Mouse (Mus musculus) urinary bladder, adult 2 months (tissue): Measurements from ENCODE around the gene Cldn18. TPM values are rescaled to one million over a fixed set of nuclear protein-coding genes. Genes with fewer than 3 reads are reported as not detected.
A peak's percentile ranks its signal among the peaks of the same experiment; 100 is the strongest.

ENCODE experiments used
- DNase-seq: peaks from one replicate; pipeline ENCODE4 v3.0.0; 2022; ENCODE audit warnings: low spot score
- polyA plus RNA-seq: library from polyadenylated mRNA; depleted of rRNA; stranded (reverse); fragments of >200 nt; gene quantifications from 2 replicates; pipeline ENCODE4 v1.2.3, GENCODE M21; 2012; rRNA removed

Gene Cldn18
- polyA plus RNA-seq, 1 experiment, result not detected

- no peak for DNase-seq
These were observed 32.0 kb downstream of the Cldn18 start for GRCm38 (mm10) chr9:99685061-99685521.

DNA sequence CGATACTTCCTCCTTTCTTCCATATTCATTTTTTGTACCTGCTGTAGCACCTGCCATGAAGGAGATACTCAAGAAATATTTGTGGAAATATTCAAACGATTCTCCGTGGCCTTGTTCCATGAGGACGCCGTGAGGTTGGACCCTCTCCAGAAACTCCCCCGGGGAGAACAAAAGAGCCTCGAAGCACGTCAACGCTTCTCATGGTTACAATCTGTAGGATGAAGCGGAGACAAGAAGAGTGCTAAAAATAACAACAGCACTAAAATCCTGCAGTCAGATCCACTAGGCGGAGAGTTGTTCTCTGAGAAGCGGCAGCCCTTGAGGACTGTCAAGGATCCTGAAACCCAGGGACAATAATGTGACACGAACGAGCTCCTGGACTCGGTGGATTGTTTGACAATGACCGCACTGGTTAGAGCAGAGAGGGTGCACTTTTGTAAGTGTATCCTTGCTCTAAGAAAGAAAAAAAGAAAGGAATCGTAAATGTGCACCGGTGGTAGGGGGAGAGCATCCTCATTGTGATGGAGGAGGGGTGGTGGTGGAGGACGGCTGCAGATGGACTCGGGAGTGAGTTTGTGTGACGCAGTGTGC is 35.0 kb downstream of the Cldn18 start:
- no peak for DNase-seq

GRCm38 (mm10) chr9:99675714-99676113 is 41.4 kb downstream of the Cldn18 start:
- DNase-seq, result no peak

DNA sequence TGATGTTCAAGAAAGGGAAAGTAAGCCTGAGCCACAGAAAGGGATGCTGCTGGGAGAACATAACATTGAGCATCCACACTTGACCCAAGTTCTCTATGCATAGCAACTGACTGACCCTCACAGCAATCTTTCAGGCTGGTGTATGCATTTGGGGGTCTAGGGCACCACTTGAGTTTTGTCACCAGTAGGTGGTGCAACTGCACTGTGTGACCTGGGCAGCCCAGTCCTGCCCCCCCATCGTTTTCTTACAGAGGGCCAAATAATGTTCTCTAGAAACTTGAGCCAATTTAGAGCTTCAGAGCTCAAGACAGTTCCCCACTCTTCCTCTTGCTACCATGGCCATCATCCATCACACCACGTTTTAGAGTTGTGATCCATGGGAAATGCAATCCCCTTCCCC is 45.5 kb downstream of the Cldn18 start:
- DNase-seq, result no peak

DNA sequence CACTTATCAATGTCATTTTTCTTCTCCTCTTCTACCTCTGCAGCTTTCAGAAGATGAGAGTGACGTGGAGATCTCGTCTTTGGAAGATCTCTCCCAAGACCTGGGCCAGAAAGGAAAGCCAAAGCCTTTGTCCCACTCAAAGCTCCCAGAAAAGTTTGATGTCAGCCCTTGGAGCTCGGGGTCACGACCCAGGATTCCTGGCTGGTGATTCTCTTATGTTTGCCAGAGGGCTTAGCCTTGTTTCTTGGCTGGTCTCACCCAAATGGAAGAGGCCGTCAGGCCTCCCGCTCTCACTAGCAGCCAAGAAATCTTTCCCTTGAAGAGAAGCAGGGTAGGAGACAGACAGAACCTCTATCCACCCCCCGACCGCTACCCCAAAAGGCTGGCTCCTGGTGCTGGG is 49.5 kb downstream of the Cldn18 start:
- no peak for DNase-seq

- no peak for DNase-seq
These were observed 54.2 kb downstream of the Cldn18 start for GRCm38 (mm10) chr9:99662887-99663286.

- peak; percentile 57 for DNase-seq
These were observed 54.7 kb downstream of the Cldn18 start for GRCm38 (mm10) chr9:99662406-99662805.

DNA sequence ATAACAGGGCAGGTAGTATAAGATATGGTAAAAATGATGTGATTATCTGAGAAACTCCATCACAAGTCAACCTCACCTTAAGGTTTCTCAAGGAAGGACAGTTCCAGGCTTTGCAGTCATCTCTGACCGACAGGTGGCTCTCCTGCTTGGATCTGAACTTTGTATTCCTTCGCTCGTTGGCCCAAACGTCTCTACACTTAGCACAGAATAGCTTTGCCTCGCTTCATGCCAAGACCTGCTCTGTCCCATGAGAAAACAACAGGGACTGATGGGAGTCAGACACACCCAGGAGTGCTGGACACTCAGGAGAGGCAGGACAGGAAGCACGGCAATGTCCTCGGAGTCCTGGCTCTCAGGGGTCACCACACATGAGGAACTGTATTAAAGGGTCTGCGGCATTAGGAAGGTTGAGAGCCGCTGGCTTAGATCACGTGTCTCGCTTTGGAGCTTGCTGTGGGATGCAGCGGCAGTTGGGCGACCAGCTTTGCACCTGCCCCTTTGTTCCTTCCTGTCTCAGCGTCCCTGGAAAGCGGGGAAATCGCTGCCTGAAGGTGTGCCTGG is 55.4 kb downstream of the Cldn18 start:
- no peak for DNase-seq

DNA sequence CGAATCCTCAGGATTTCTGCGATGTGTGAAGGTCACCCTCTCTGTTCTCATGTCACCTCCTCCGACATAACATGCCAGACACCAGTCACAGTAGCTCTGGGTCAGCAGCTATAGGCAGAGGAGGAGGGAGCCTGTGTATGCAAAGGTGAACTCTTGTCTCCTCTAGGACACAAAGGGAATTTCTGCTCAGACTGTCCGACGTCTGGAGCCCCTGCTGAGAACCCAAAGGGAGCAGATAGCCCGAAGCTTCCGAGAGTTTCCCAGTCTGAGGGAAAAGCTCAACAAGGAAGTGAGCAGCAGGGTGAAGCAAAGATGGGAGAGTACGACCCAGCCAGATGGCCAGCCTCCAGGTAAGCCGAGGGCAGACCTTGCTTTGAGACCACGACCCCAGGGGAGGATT is 56.3 kb downstream of the Cldn18 start:
- DNase-seq, result no peak

DNA sequence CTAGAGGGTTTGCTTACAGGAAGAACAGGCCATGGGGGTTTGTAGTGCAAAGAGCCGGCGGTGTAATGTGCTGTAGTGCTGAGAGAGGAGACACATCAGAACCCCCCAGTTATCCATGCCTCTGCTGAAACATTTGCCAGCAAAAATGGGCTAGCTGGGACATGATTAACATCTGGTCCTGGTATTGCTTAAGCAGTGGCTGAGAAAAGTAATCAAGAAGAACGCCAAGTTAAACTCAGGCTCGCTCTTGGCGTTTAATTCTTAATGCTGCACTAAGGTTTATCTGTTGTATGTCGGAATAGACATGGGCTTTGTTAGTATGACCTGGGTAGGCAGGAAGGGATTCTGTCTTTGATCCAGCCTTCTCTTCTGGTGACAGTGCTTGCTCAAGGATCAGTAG is 71.0 kb downstream of the Cldn18 start:
- DNase-seq, result no peak

- DNase-seq, result no peak
These were observed 71.7 kb downstream of the Cldn18 start for GRCm38 (mm10) chr9:99645416-99645815.

GRCm38 (mm10) chr9:99639957-99640356 is 77.1 kb downstream of the Cldn18 start:
- no peak for DNase-seq

Other genes with a start within 250 kb of the Cldn18 start
- gene Armc8, start 148.4 kb downstream of the Cldn18 start, polyA plus RNA-seq, result 24.1 and 25.7 TPM in 2 replicates
- gene Dbr1, start 141.5 kb downstream of the Cldn18 start, polyA plus RNA-seq, result 14.2 and 15.5 TPM in 2 replicates
- 1.0 and 1.4 TPM in 2 replicates for gene A4gnt, start 104.8 kb downstream of the Cldn18 start, polyA plus RNA-seq
- 13.8 and 19.7 TPM in 2 replicates for gene Dzip1l, start 87.8 kb downstream of the Cldn18 start, polyA plus RNA-seq
- gene Sox14, start 158.9 kb upstream of the Cldn18 start, polyA plus RNA-seq, result not detected in 2 replicates